In the genomic region with DNA sequence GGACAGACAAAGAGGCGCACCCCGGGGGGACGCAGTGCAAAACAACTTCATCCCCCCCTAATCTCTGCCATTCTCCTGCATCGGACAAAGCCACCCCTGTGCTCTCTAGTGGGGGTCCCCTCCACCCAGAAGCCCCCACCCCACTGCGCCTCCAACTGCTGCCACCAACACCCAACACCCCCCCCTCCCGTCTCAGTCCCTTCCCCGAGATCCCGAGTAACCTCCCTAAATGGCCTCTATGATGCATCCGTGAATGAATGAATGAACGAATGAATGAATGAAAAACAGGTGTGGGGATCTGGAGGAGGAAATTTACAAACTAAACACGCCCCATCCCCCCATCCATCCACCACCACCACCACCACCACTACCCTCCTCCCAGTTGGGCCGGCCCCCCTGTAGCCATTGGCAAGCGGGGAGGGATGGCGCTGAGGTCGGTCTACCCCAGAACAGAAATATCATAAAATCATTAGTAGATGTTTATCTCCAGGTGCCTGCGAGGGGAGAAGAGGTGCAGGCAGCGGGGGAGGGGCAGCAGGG, we compare ENCODE assay signal across 8 mouse cellular contexts. TPM values are rescaled to one million over a fixed set of nuclear protein-coding genes. Genes with fewer than 3 reads are reported as not detected.
DNase-seq lines count a peak whose midpoint lies in the region; ATAC-seq and TF ChIP-seq lines count a peak whose summit lies in the region.

No protein-coding gene starts in this region.

- H3K36me3 ChIP-seq in lung, embryonic 15.5 days: no peaks in the 10 kb centered on the region
- no peaks in the 10 kb centered on the region for H3K36me3 ChIP-seq in heart, postnatal 0 days (replicated peaks; ENCODE audit: control insufficient read depth, insufficient read depth, low read length)
- H3K36me3 ChIP-seq in limb, embryonic 15.5 days: no peaks in the 10 kb centered on the region

- 6% methylated on average over 14 of the region's 17 CpGs for WGBS in lung, embryonic 15.5 days
- WGBS in heart, postnatal 0 days: 8% methylated on average over 17 of the region's 17 CpGs
- WGBS in limb, embryonic 15.5 days: 2% methylated on average over 17 of the region's 17 CpGs

- H3K27me3 ChIP-seq in lung, embryonic 15.5 days: no peaks in the 10 kb centered on the region
- H3K27me3 ChIP-seq in heart, postnatal 0 days (ENCODE audit: control insufficient read depth, insufficient read depth, low read length): no peaks in the 10 kb centered on the region
- no peaks in the 10 kb centered on the region for H3K27me3 ChIP-seq in limb, embryonic 15.5 days

- no peak for TF ChIP-seq EP300 in heart, postnatal 0 days (IDR thresholded peaks at IDR 0.05; ENCODE audit: low read depth)

- H3K9me3 ChIP-seq in lung, embryonic 15.5 days: no peaks in the 10 kb centered on the region
- H3K9me3 ChIP-seq in heart, postnatal 0 days (replicated peaks; ENCODE audit: control insufficient read depth, low read length): no peaks in the 10 kb centered on the region
- H3K9me3 ChIP-seq in limb, embryonic 15.5 days: no peaks in the 10 kb centered on the region

- peak overlapping the region; percentile 74 for H3K9ac ChIP-seq in lung, embryonic 15.5 days
- peak overlapping the region; percentile 77 for H3K9ac ChIP-seq in heart, postnatal 0 days (replicated peaks; ENCODE audit: low read depth, low read length)
- H3K9ac ChIP-seq in limb, embryonic 15.5 days: peak overlapping the region; percentile 71

- no peak overlapping the region for H3K27ac ChIP-seq in lung, embryonic 15.5 days
- H3K27ac ChIP-seq in heart, postnatal 0 days (ENCODE audit: low read depth): no peak overlapping the region
- H3K27ac ChIP-seq in limb, embryonic 15.5 days: no peak overlapping the region

- H3K4me2 ChIP-seq in lung, embryonic 15.5 days: peak overlapping the region; percentile 94
- H3K4me2 ChIP-seq in heart, postnatal 0 days (ENCODE audit: low read depth, low read length): peak overlapping the region; percentile 95
- peak overlapping the region; percentile 90 for H3K4me2 ChIP-seq in limb, embryonic 15.5 days

- TF ChIP-seq CTCF in heart, postnatal 0 days (IDR thresholded peaks at IDR 0.05; ENCODE audit: low read depth): no peak

- H3K4me1 ChIP-seq in lung, embryonic 15.5 days: peaks cover 26% of the 10 kb centered on the region
- peaks cover 12% of the 10 kb centered on the region for H3K4me1 ChIP-seq in heart, postnatal 0 days (ENCODE audit: control insufficient read depth, insufficient read depth)
- peaks cover 25% of the 10 kb centered on the region for H3K4me1 ChIP-seq in limb, embryonic 15.5 days

- ATAC-seq in lung, embryonic 15.5 days (ENCODE audit: borderline replicate concordance, extremely low read depth, low FRiP score, low TSS enrichment): peak; percentile 6; the same call in 1 of the 2 replicates
- ATAC-seq in heart, postnatal 0 days (ENCODE audit: insufficient read depth, low read depth): no peak
- ATAC-seq in limb, embryonic 15.5 days (ENCODE audit: insufficient number of reproducible peaks, low FRiP score, low TSS enrichment, low read depth): no peak

- peak overlapping the region; percentile 73 for H3K4me3 ChIP-seq in lung, embryonic 15.5 days
- H3K4me3 ChIP-seq in heart, postnatal 0 days (ENCODE audit: low read depth, low read length): peak overlapping the region; percentile 74
- peak overlapping the region; percentile 74 for H3K4me3 ChIP-seq in limb, embryonic 15.5 days

- no peak for DNase-seq in lung, postnatal 36 days
- peak; percentile 16 to 21 for DNase-seq in cerebellum, postnatal 36 days
- no peak for DNase-seq in heart, postnatal 0 days (ENCODE audit: low spot score)
- peak; percentile 46 for DNase-seq in retina, postnatal 1 day
- DNase-seq in adipocyte (ENCODE audit: low spot score): no peak
- DNase-seq in MN1 (ENCODE audit: low spot score): no peak

RNA-seq across cellular contexts. Expression of a gene that starts 0.8 kb away (rescaled TPM):
- polyA plus RNA-seq in lung, embryonic 15.5 days (2015; fragmentation: Nextera tagmentation; extraction: Ambion mirVana): 3.3 and 3.7 TPM in 2 replicates
- 3.9 and 6.3 TPM in 2 replicates for total RNA-seq in heart, postnatal 0 days (2014; rRNA removed; ENCODE audit: low replicate concordance)
- polyA plus RNA-seq in heart, postnatal 0 days (2015; fragmentation: Nextera tagmentation; extraction: Ambion mirVana): 5.2 and 5.5 TPM in 2 replicates
- polyA plus RNA-seq in limb, embryonic 15.5 days (2015; fragmentation: Nextera tagmentation; extraction: Ambion mirVana): 8.5 and 9.4 TPM in 2 replicates

Comparison
In these comparisons a context has a peak if more than half of its experiments do, and no peak if none do; other contexts are left out.
1. DNase-seq: peak in cerebellum, postnatal 36 days (2 of 2) and retina, postnatal 1 day (single experiment); none in lung, postnatal 36 days (single experiment), heart, postnatal 0 days (single experiment), adipocyte (single experiment) and MN1 (single experiment).
2. Peak in every context shown above with its lines, with median percentiles within 50 percentile points of each other: H3K4me2 ChIP-seq, H3K4me3 ChIP-seq and H3K9ac ChIP-seq.